Comparison of ENCODE assay signal across 1 mouse cellular context in the genomic region with DNA sequence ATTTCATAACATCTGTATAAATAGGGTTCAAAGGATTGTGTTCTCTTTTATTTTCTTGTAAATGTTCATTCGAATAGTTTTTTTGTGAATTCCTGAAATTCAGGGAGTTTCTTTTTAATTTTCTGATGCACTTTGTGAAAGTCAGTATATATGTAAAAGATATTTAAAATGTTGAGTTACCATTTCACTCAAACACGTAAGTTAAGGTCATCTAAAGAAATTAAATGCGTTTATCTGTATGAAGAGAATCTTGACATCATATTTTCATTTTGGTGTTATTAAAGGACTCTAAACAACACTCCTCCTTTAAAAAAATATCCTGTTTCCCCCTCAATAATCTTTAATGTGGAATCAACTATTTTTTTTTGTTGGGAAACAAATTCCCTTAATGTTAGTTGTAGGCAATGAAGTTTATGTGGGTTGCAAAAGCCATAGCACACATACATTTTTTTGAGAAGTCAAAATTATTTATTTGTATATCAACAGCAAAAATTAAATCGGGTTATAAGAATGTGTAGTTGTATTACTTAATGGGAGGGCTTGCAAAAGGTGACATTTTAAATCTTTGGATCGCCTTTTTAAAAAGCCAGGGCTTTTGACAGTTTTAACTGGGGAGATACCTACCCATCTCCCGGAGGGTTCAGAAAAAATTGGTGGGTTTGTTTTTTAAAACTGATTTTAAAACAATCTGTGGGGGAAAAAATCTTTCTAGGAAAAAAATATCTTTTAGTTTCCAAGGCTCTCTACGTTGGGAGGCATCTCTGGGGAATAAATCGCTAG.
TF ChIP-seq lines count a peak whose summit lies in the region.

No protein-coding gene starts in this region.

TF ChIP-seq in CH12.LX, 34 proteins besides CTCF, POLR2A, EP300 and RAD21:
- TF ChIP-seq MEF2A (IDR thresholded peaks at IDR 0.05; ENCODE audit: borderline replicate concordance, low read depth, low read length) (no peak), KAT2A (IDR thresholded peaks at IDR 0.05; ENCODE audit: insufficient replicate concordance, low read length) (no peak), HCFC1 (IDR thresholded peaks at IDR 0.05; ENCODE audit: low read depth, low read length) (no peak), IRF4 (IDR thresholded peaks at IDR 0.05; ENCODE audit: low read depth, low read length) (no peak), ZMIZ1 (IDR thresholded peaks at IDR 0.05; ENCODE audit: low read depth, low read length) (no peak), RCOR1 (conservative IDR thresholded peaks at IDR 0.05; ENCODE audit: low read depth, low read length) (no peak), MAFK (IDR thresholded peaks at IDR 0.05; ENCODE audit: insufficient replicate concordance, low read length) (no peak), MAX (IDR thresholded peaks at IDR 0.05; ENCODE audit: low read length) (no peak), ZC3H11A (IDR thresholded peaks at IDR 0.05; ENCODE audit: low read depth, low read length) (no peak), ELF1 (IDR thresholded peaks at IDR 0.05; ENCODE audit: low read depth, low read length) (no peak), USF1 (IDR thresholded peaks at IDR 0.05; ENCODE audit: low read depth, low read length) (no peak), PAX5 (IDR thresholded peaks at IDR 0.05; ENCODE audit: low read length) (no peak), MYC (IDR thresholded peaks at IDR 0.05; ENCODE audit: low read depth, low read length) (no peak), SIN3A (IDR thresholded peaks at IDR 0.05; ENCODE audit: low read length) (no peak), JUN (IDR thresholded peaks at IDR 0.05; ENCODE audit: insufficient read depth, low read depth, low read length) (no peak), ETS1 (conservative IDR thresholded peaks at IDR 0.05; ENCODE audit: low read depth, low read length) (no peak), ZKSCAN1 (IDR thresholded peaks at IDR 0.05; ENCODE audit: borderline replicate concordance, low read depth, low read length) (no peak), NRF1 (IDR thresholded peaks at IDR 0.05; ENCODE audit: low read depth, low read length) (no peak)
